Mouse (Mus musculus): ENCODE results near the gene Gm47985. TPM values are rescaled to one million over a fixed set of nuclear protein-coding genes. Genes with fewer than 3 reads are reported as not detected.
"Not testable (repeated sequence)": the region's sequence is repeated elsewhere in the genome, so short reads cannot be mapped to it uniquely, and the experiment has no call there.

Gene Gm47985
- total RNA-seq, 1 experiment from 2014 or later: not detected

DNA sequence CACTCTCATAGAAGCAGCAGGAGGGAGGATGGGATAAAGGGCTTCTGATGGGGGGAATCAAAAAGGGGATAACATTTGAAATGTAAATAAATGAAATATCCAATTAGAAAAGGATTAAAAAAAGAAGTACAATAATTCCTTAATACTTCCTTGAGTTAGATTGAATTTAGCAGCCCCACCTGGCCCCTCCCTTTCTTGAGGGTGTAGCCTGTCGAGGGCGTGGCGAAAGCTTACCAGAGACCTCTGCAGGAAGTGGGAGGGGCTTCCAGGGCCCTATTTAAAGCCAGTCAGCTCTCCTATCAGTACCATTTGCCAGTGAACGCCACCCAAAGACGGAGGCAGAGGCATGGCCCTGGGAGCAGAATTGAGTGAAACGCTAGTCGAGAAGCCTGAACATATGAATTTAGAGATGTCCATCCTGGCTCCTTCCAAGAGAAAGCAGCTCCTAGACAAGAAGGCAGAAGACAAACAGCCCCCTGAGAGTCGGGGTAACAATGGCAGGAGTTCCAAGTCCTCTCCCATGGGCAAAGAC lies 27.6 kb downstream of the Gm47985 start, which contains the start of gene Gm47996:
Gene Gm47996 (plus strand): TSS at position 308 of the 532 bp plus-strand sequence.
- not testable (repeated sequence) for ATAC-seq (replicated peaks; ENCODE audit: insufficient number of reproducible peaks, low FRiP score, low TSS enrichment, poor library complexity, severe bottlenecking)

- ATAC-seq (replicated peaks; ENCODE audit: insufficient number of reproducible peaks, low FRiP score, low TSS enrichment, poor library complexity, severe bottlenecking): not testable (repeated sequence)
Measured at GRCm38 (mm10) chr1:151211666-151212065, 29.3 kb downstream of the Gm47985 start.

DNA sequence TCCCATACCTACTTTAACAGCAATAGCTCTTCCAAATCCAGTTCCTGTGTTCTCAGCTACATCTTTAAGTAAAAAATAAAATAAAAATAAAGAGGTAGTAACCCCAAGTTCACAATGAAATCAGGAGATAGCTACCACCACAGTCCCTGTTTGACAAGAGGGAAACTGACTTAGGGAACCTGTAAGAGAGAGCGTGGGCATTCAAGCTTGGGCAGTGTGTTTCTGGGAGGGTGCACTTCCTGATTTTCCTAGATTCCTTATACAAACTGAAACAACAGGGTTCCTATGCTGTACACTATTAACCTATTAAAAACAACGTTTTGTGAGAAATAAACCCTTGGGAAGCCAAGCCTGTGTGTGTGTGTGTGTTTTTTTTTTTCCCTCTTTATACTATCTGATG lies 32.5 kb downstream of the Gm47985 start:
- ATAC-seq (replicated peaks; ENCODE audit: insufficient number of reproducible peaks, low FRiP score, low TSS enrichment, poor library complexity, severe bottlenecking): no peak

- ATAC-seq (replicated peaks; ENCODE audit: insufficient number of reproducible peaks, low FRiP score, low TSS enrichment, poor library complexity, severe bottlenecking): no peak
Measured at GRCm38 (mm10) chr1:151215985-151216384, 33.6 kb downstream of the Gm47985 start.

GRCm38 (mm10) chr1:151216417-151216816 lies 34.1 kb downstream of the Gm47985 start:
- no peak for ATAC-seq (replicated peaks; ENCODE audit: insufficient number of reproducible peaks, low FRiP score, low TSS enrichment, poor library complexity, severe bottlenecking)

- no peak for ATAC-seq (replicated peaks; ENCODE audit: insufficient number of reproducible peaks, low FRiP score, low TSS enrichment, poor library complexity, severe bottlenecking)
Measured at GRCm38 (mm10) chr1:151219045-151219444, 36.7 kb downstream of the Gm47985 start.

GRCm38 (mm10) chr1:151220098-151220497 lies 37.8 kb downstream of the Gm47985 start:
- ATAC-seq (replicated peaks; ENCODE audit: insufficient number of reproducible peaks, low FRiP score, low TSS enrichment, poor library complexity, severe bottlenecking): no peak

GRCm38 (mm10) chr1:151222561-151223267 lies 40.4 kb downstream of the Gm47985 start:
- no peak for ATAC-seq (replicated peaks; ENCODE audit: insufficient number of reproducible peaks, low FRiP score, low TSS enrichment, poor library complexity, severe bottlenecking)

- no peak for ATAC-seq (replicated peaks; ENCODE audit: insufficient number of reproducible peaks, low FRiP score, low TSS enrichment, poor library complexity, severe bottlenecking)
Measured at GRCm38 (mm10) chr1:151223377-151223776, 41.0 kb downstream of the Gm47985 start.

DNA sequence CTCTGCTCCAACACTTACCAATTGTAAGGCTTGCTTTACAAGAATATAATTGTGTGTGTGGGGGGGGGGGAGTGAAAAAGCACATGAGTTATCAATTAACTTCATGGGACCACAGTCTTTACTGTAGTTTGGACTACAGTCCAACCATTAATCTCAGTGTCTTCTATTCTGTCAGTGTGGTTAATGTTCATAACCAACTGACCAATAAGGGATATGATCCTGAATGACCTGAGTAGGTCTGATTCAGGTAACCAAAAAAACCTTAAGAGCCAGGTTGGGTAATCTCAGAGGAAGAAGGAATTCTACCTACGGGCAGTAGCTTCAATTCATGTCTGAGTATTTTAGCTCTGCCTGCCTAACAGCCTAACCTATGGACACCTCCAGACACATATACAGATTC lies 42.2 kb downstream of the Gm47985 start:
- no peak for ATAC-seq (replicated peaks; ENCODE audit: insufficient number of reproducible peaks, low FRiP score, low TSS enrichment, poor library complexity, severe bottlenecking)

DNA sequence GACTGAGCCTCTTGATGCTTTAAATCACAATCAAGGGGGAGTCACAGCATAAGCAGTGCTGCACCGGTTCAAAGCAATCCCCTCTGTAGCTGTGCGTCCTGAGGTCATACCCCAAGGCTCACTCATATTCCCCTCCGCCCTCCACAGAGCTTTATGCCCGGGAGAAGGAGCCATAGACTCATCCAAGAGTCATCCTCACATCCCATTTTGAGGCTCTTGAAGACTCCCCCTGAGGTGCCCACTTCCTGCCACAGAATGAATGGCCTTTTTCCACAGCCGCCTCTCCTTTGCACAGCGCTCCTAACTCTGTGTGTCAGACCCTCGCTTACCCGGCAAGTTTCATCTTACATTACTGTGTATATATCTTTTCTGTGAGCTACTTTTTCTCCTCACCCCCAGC lies 45.2 kb downstream of the Gm47985 start:
- ATAC-seq (replicated peaks; ENCODE audit: insufficient number of reproducible peaks, low FRiP score, low TSS enrichment, poor library complexity, severe bottlenecking): no peak

DNA sequence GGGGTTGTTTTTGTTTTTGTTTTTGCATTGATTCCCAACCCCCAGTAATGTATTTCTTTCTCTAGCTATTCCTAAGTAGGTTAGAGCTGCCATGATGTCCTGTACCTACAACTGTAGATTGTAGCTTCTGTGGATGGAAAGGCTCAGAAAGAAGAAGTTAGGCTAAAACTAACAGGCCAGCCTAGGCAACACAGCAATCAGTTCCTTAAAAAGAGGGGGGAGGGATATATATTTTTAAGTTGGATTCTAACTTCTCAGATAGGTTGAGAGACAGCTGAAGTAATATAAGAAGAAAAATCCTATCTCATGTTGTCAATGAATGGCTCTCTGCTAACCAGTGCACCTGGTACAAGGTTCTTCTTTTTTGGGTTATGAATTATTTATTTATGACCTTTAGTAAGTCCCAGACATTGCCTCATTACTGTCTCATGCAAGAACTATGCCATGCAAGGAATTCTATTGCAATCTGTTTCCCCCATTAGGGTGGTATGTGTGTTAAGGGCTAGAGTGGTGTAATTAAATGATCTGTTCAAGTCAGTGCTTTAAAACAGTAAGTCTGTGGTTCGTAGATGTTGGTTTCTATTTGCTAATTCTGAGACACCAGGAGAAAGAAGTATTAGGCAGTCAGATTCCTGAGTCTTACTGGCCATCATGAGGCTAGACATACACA lies 46.1 kb downstream of the Gm47985 start:
- peak; percentile 50; the same call in 1 of the 2 replicates for ATAC-seq (replicated peaks; ENCODE audit: insufficient number of reproducible peaks, low FRiP score, low TSS enrichment, poor library complexity, severe bottlenecking)

- no peak for ATAC-seq (replicated peaks; ENCODE audit: insufficient number of reproducible peaks, low FRiP score, low TSS enrichment, poor library complexity, severe bottlenecking)
Measured at GRCm38 (mm10) chr1:151232346-151232745, 50.0 kb downstream of the Gm47985 start.

GRCm38 (mm10) chr1:151233756-151234155 lies 51.4 kb downstream of the Gm47985 start:
- ATAC-seq (replicated peaks; ENCODE audit: insufficient number of reproducible peaks, low FRiP score, low TSS enrichment, poor library complexity, severe bottlenecking): no peak

Other genes with a start within 250 kb of the Gm47985 start
- not detected in 3 replicates for gene Hmcn1, start 189.1 kb upstream of the Gm47985 start, total RNA-seq (2017)
- 0.85 TPM in 1 of 3 replicates, not detected in the others for gene Gm8947, start 9.8 kb downstream of the Gm47985 start, total RNA-seq (2017)
- 0.68 TPM in 1 of 3 replicates, not detected in the others for gene Gm47995, start 15.9 kb downstream of the Gm47985 start, total RNA-seq (2017)
- gene 3110040M04Rik, start 21.6 kb downstream of the Gm47985 start, total RNA-seq (2017): not detected in 3 replicates
- not detected in 3 replicates for gene Gm47996, start 27.6 kb downstream of the Gm47985 start, total RNA-seq (2017)
- gene Ivns1abp, start 161.9 kb downstream of the Gm47985 start, total RNA-seq (2017): 269 to 290 TPM (median 273 TPM) in 3 replicates
- gene Swt1, start 245.9 kb downstream of the Gm47985 start, total RNA-seq (2017): 21.1 to 53.1 TPM (median 41.1 TPM) in 3 replicates
- gene Trmt1l, start 246.0 kb downstream of the Gm47985 start, total RNA-seq (2017): 21.1 to 33.9 TPM (median 26.0 TPM) in 3 replicates